9 mouse cellular contexts compared by ENCODE assay signal in genomic region chr7:100608910-100609309, GRCm38 (mm10). TPM values are rescaled to one million over a fixed set of nuclear protein-coding genes. Genes with fewer than 3 reads are reported as not detected.
DNase-seq lines count a peak whose midpoint lies in the region; ATAC-seq and TF ChIP-seq lines count a peak whose summit lies in the region.
"Had no signal": no experiment of that assay in that cellular context is flagged by ENCODE, and none has a peak within 500 bp of the region (broad histone marks: within the 10 kb centered on the region; RNA-seq: fewer than 3 reads in every experiment).

No protein-coding gene starts in this region.

- H3K9ac ChIP-seq in heart, embryonic 13.5 days: peak overlapping the region; percentile 99
- H3K9ac ChIP-seq in forebrain, embryonic 15.5 days (replicated peaks): peak overlapping the region; percentile 100
- H3K9ac ChIP-seq in liver, embryonic 15.5 days: peak overlapping the region; percentile 100

- peak overlapping the region; percentile 81 for H3K4me2 ChIP-seq in heart, embryonic 13.5 days
- H3K4me2 ChIP-seq in forebrain, embryonic 15.5 days (replicated peaks): peak overlapping the region; percentile 57
- H3K4me2 ChIP-seq in liver, embryonic 15.5 days: peak overlapping the region; percentile 83

- H3K4me3 ChIP-seq in heart, embryonic 13.5 days: peak overlapping the region; percentile 98
- peak overlapping the region; percentile 100 for H3K4me3 ChIP-seq in E14TG2a.4 (replicated peaks; ENCODE audit: low read length)
- H3K4me3 ChIP-seq in forebrain, embryonic 15.5 days: peak overlapping the region; percentile 95
- peak overlapping the region; percentile 96 for H3K4me3 ChIP-seq in liver, embryonic 15.5 days (replicated peaks)

- no peak for ATAC-seq in heart, embryonic 13.5 days (ENCODE audit: extremely low read depth, insufficient number of reproducible peaks, low FRiP score, low TSS enrichment)
- ATAC-seq in forebrain, embryonic 15.5 days (replicated peaks): no peak
- ATAC-seq in liver, embryonic 15.5 days (ENCODE audit: insufficient read depth): no peak
- no peak for ATAC-seq in megakaryocyte-erythroid progenitor cell, adult 5-6 weeks (replicated peaks; ENCODE audit: low FRiP score, low TSS enrichment, poor library complexity, severe bottlenecking)

- peaks cover 19% of the 10 kb centered on the region for H3K4me1 ChIP-seq in heart, embryonic 13.5 days
- peaks cover 24% of the 10 kb centered on the region for H3K4me1 ChIP-seq in E14TG2a.4 (replicated peaks; ENCODE audit: low read depth, low read length)
- H3K4me1 ChIP-seq in forebrain, embryonic 15.5 days: peaks cover 28% of the 10 kb centered on the region
- H3K4me1 ChIP-seq in liver, embryonic 15.5 days (replicated peaks): peaks cover 27% of the 10 kb centered on the region

- no peaks in the 10 kb centered on the region for H3K27me3 ChIP-seq in heart, embryonic 13.5 days (replicated peaks)
- no peaks in the 10 kb centered on the region for H3K27me3 ChIP-seq in E14TG2a.4 (ENCODE audit: insufficient read depth, low read length)
- H3K27me3 ChIP-seq in forebrain, embryonic 15.5 days: no peaks in the 10 kb centered on the region
- no peaks in the 10 kb centered on the region for H3K27me3 ChIP-seq in liver, embryonic 15.5 days

- TF ChIP-seq CTCF in E14TG2a.4 (conservative IDR thresholded peaks at IDR 0.05; ENCODE audit: low read length): no peak

- H3K9me3 ChIP-seq in heart, embryonic 13.5 days: no peaks in the 10 kb centered on the region
- no peaks in the 10 kb centered on the region for H3K9me3 ChIP-seq in E14TG2a.4 (ENCODE audit: low read length)
- no peaks in the 10 kb centered on the region for H3K9me3 ChIP-seq in forebrain, embryonic 15.5 days
- no peaks in the 10 kb centered on the region for H3K9me3 ChIP-seq in liver, embryonic 15.5 days (replicated peaks)

- peak overlapping the region; percentile 100 for H3K27ac ChIP-seq in heart, embryonic 13.5 days (replicated peaks)
- peak overlapping the region; percentile 99 for H3K27ac ChIP-seq in forebrain, embryonic 15.5 days (replicated peaks)
- H3K27ac ChIP-seq in liver, embryonic 15.5 days (replicated peaks): peak overlapping the region; percentile 100

- 19% methylated on average over 4 of the region's 4 CpGs for WGBS in heart, embryonic 13.5 days
- 22% methylated on average over 4 of the region's 4 CpGs for WGBS in forebrain, embryonic 15.5 days
- 12% methylated on average over 4 of the region's 4 CpGs for WGBS in liver, embryonic 15.5 days (ENCODE audit: insufficient replicate concordance)

- no peaks in the 10 kb centered on the region for H3K36me3 ChIP-seq in heart, embryonic 13.5 days
- H3K36me3 ChIP-seq in E14TG2a.4 (ENCODE audit: insufficient read depth, low read length): no peaks in the 10 kb centered on the region; the same call in 1 of the 2 replicates
- no peaks in the 10 kb centered on the region for H3K36me3 ChIP-seq in forebrain, embryonic 15.5 days
- no peaks in the 10 kb centered on the region for H3K36me3 ChIP-seq in liver, embryonic 15.5 days (replicated peaks)

- no peak for DNase-seq in heart, postnatal 4 days
- no peak for DNase-seq in adrenal gland, postnatal 25 days
- DNase-seq in Muller cell, postnatal 12 days (ENCODE audit: inconsistent ontology term): no peak
- DNase-seq: thymus, adult 2 months had no signal

RNA-seq across cellular contexts. Expression of gene Mrpl48, which starts 0.8 kb away (rescaled TPM):
- polyA plus RNA-seq in heart, embryonic 13.5 days (2015; fragmentation: Nextera tagmentation; extraction: Ambion mirVana): 76.8 and 83.0 TPM in 2 replicates
- total RNA-seq in heart, postnatal 4 days (2021): 10 to 100 TPM; 74.9 to 78.5 TPM
- polyA plus RNA-seq in forebrain, embryonic 15.5 days (2015; fragmentation: Nextera tagmentation; extraction: Ambion mirVana): 74.9 and 76.3 TPM in 2 replicates
- 34.0 and 41.3 TPM in 2 replicates for polyA plus RNA-seq in liver, embryonic 15.5 days (2015; fragmentation: Nextera tagmentation; extraction: Ambion mirVana)
- 48.3 and 60.4 TPM in 2 replicates for total RNA-seq in adrenal gland, postnatal 25 days (2021)
- total RNA-seq in megakaryocyte-erythroid progenitor cell, adult 5-6 weeks (2014; fragmentation: Nextera tagmentation): 50.3 and 57.1 TPM in 2 replicates
- total RNA-seq in megakaryocyte-erythroid progenitor cell, adult 5-6 weeks (2017): 93.1 and 138 TPM in 2 replicates

RNA-seq across cellular contexts. Expression of gene Rab6a, which starts 1.7 kb away (rescaled TPM):
- polyA plus RNA-seq in heart, embryonic 13.5 days (2015; fragmentation: Nextera tagmentation; extraction: Ambion mirVana): 82.4 and 91.0 TPM in 2 replicates
- 10 to 100 TPM; 84.1 to 84.7 TPM for total RNA-seq in heart, postnatal 4 days (2021)
- polyA plus RNA-seq in forebrain, embryonic 15.5 days (2015; fragmentation: Nextera tagmentation; extraction: Ambion mirVana): 194 and 207 TPM in 2 replicates
- 39.1 TPM in 2 replicates for polyA plus RNA-seq in liver, embryonic 15.5 days (2015; fragmentation: Nextera tagmentation; extraction: Ambion mirVana)
- total RNA-seq in adrenal gland, postnatal 25 days (2021): 64.8 and 67.5 TPM in 2 replicates
- total RNA-seq in megakaryocyte-erythroid progenitor cell, adult 5-6 weeks (2014; fragmentation: Nextera tagmentation): 35.0 and 46.8 TPM in 2 replicates
- 50.5 and 53.1 TPM in 2 replicates for total RNA-seq in megakaryocyte-erythroid progenitor cell, adult 5-6 weeks (2017)

RNA-seq across cellular contexts. Expression of gene Plekhb1, which starts 53.3 kb away (rescaled TPM):
- polyA plus RNA-seq in heart, embryonic 13.5 days (2015; fragmentation: Nextera tagmentation; extraction: Ambion mirVana): 1.8 and 2.4 TPM in 2 replicates
- 1 to 10 TPM in 1 of 2 experiments, under 1 TPM in 1; 0.65 to 1.5 TPM for total RNA-seq in heart, postnatal 4 days (2021)
- polyA plus RNA-seq in forebrain, embryonic 15.5 days (2015; fragmentation: Nextera tagmentation; extraction: Ambion mirVana): 4.7 and 6.8 TPM in 2 replicates
- polyA plus RNA-seq in liver, embryonic 15.5 days (2015; fragmentation: Nextera tagmentation; extraction: Ambion mirVana): 0.38 and 0.51 TPM in 2 replicates
- total RNA-seq in adrenal gland, postnatal 25 days (2021): 2.1 and 3.3 TPM in 2 replicates
- not detected in 2 replicates for total RNA-seq in megakaryocyte-erythroid progenitor cell, adult 5-6 weeks (2014; fragmentation: Nextera tagmentation)
- total RNA-seq in megakaryocyte-erythroid progenitor cell, adult 5-6 weeks (2017): 0.05 TPM in 1 of 2 replicates, not detected in the other
